Mouse (Mus musculus) cerebellum, adult 2 months (tissue): ENCODE results near the gene Rnf144b.

Experiments used
- CTCF ChIP-seq: fragments of 200-500 bp; IDR thresholded peaks from 2 replicates; pipeline ENCODE4 v1.5.1; 2011; ENCODE audit warnings: low read depth, mild to moderate bottlenecking, control low read depth, low read length, moderate library complexity, borderline replicate concordance; ENCODE audit not compliant: insufficient read depth
- POLR2A ChIP-seq: fragments of 200-500 bp; IDR thresholded peaks from 2 replicates; pipeline ENCODE4 v1.6.1; 2011; ENCODE audit warnings: low read length, control low read depth, borderline replicate concordance; ENCODE audit not compliant: insufficient read depth

DNA sequence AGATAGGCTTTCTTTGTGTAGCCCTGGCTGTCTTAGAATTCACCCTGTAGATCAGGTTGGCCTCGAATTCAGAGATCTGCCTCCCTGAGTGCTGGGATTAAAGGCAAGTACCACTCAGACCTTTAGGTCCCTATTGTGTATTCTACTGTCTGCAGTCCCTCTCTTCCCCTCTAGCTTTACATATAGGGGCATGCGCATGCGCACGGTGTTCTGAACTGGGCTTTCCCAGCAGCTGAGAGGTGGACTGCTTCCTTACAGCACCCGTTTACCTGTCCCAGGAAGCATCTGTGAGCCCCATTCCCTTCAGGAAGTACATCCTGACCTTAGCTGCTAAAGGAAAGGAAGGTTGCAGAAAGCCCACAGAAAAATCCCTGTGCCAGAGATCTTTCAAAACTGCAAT, 70.3 kb downstream of the Rnf144b start:
- TF ChIP-seq CTCF, result no peak
- no peak for TF ChIP-seq POLR2A
